Mouse (Mus musculus): Measurements from ENCODE around the gene Alg5. TPM values are rescaled to one million over a fixed set of nuclear protein-coding genes. Genes with fewer than 3 reads are reported as not detected.

The Alg5 gene
- total and polyA plus RNA-seq, 2 experiments from 2014 or later: 10.4 to 41.3 TPM

DNA sequence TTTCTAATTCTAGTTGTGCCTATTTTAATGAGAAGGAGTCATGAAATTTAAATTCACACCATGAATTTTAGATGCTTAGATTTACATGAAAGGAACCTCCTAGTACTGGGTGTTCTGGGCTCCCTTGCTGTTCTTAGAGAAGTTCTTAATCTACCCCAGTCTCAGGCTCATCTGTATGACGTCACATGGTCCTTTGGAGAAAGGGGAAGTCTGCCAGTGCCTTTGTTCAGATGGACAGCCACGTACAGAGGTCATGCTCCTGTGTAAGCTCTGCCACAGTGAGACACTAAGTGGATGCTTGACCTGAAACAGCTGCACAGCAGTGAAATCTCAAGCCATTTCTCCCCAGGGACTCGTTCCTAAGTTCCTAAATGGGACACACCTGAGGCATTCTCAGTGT is 16.4 kb upstream of the Alg5 start:
- no peak for DNase-seq (ENCODE audit: low spot score)
- Histone ChIP-seq H3K4me1 (ENCODE audit: control insufficient read depth, insufficient read depth) (peaks cover 4% of the 10 kb centered on the region; the same call in 1 of the 2 replicates), H3K4me3 (ENCODE audit: low read depth, low read length) (no peak overlapping the region), H3K27me3 (ENCODE audit: control insufficient read depth, insufficient read depth, low read length) (no peaks in the 10 kb centered on the region), H3K36me3 (replicated peaks; ENCODE audit: control insufficient read depth, insufficient read depth, low read length) (peaks cover 84% of the 10 kb centered on the region), H3K9ac (replicated peaks; ENCODE audit: low read depth, low read length) (no peak overlapping the region), H3K4me2 (ENCODE audit: low read depth, low read length) (no peak overlapping the region), H3K9me3 (replicated peaks; ENCODE audit: control insufficient read depth, low read length) (no peaks in the 10 kb centered on the region), H3K27ac (ENCODE audit: low read depth) (no peak overlapping the region)
- WGBS: 66% methylated on average over 3 of the region's 3 CpGs
- TF ChIP-seq EP300 (IDR thresholded peaks at IDR 0.05; ENCODE audit: low read depth) (no peak), CTCF (IDR thresholded peaks at IDR 0.05; ENCODE audit: low read depth) (no peak)
- ATAC-seq (ENCODE audit: insufficient read depth, low read depth): no peak

DNA sequence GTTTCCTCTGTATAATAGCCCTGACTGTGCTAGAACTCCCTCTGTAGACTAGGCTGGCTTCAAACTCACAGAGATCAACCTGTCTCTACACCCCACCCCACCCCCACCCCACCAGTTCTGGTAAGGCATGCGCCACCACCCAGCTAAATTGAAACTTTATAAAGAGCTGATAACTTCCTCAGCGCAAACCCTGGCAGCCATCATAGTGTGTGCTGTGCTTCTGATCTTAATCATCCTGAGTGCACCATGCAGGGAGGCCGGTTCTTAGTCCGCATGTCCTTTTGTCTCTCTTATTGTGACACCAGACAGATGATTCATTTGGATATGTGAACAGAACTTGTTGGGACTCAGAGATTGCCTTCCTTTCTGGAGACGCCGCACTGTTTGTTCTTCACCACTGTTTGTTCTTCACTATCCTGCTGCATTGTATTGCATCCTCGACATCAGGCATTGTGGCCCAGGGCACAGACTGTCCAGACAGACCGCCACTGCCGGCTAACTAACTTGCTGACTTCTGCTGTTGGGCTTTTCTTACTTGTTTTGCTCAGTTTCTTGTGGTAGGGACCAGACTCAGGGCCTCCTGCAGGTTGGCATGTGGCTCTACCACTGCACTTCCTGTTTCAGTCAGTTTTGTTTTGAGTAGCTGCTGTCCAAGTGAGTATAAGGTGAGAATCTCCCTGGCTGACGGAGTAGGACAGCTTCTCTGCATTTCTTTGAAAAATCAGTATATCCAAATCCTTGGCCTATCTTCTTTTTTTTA is 11.4 kb upstream of the Alg5 start:
- H3K36me3 ChIP-seq (replicated peaks; ENCODE audit: control insufficient read depth, insufficient read depth, low read length): peaks cover 74% of the 10 kb centered on the region
- no peak for DNase-seq (ENCODE audit: low spot score)
- 75% methylated on average over 10 of the region's 10 CpGs for WGBS
- TF ChIP-seq EP300 (IDR thresholded peaks at IDR 0.05; ENCODE audit: low read depth) (no peak), CTCF (IDR thresholded peaks at IDR 0.05; ENCODE audit: low read depth) (no peak)
- H3K4me2 ChIP-seq (ENCODE audit: low read depth, low read length): no peak overlapping the region
- H3K27me3 ChIP-seq (ENCODE audit: control insufficient read depth, insufficient read depth, low read length): no peaks in the 10 kb centered on the region
- no peak overlapping the region for H3K9ac ChIP-seq (replicated peaks; ENCODE audit: low read depth, low read length)
- no peaks in the 10 kb centered on the region for H3K9me3 ChIP-seq (replicated peaks; ENCODE audit: control insufficient read depth, low read length)
- no peak for ATAC-seq (ENCODE audit: insufficient read depth, low read depth)
- peaks cover 4% of the 10 kb centered on the region; the same call in 1 of the 2 replicates for H3K4me1 ChIP-seq (ENCODE audit: control insufficient read depth, insufficient read depth)
- H3K27ac ChIP-seq (ENCODE audit: low read depth): peak overlapping the region; percentile 43; the same call in 1 of the 2 replicates
- no peak overlapping the region for H3K4me3 ChIP-seq (ENCODE audit: low read depth, low read length)

DNA sequence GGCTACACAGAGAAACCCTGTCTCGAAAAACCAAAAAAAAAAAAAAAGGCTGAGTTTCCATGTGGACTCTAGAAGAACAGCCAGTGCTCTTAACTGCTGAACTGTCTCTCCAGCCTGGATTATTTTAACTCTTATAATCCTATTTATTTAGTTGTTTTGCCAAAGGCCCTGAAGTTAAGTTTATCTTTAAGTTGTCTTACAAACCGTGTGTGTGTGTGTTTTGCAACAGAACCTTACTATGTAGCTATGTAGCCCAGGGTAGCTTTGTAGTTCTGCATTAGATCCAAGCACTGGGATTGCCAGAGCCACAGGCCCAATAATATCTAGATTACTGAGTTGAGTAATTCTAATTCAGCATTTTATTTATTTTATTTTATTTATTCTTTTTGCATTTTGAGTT is 10.0 kb upstream of the Alg5 start:
- no peak overlapping the region for H3K9ac ChIP-seq (replicated peaks; ENCODE audit: low read depth, low read length)

DNA sequence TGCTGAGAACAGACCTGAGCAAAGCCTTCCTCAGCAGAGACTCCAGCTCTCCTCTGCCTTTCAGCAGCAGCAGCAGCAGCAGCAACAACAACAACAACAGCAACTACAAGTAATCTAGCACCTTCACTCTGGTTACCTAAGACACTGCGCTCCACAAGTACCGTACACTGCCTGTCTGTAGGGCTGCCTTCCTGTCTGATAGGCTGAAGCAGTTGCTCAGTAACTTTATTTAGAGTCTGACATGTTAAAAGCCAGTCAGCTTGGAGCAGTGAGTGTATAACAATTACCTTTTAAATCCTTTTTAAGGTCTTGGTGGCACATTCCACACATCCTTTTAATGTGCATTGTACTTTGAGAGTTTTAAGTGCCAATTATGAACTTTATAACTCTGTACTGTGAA is 7.8 kb upstream of the Alg5 start:
- Histone ChIP-seq H3K27ac (ENCODE audit: low read depth) (no peak overlapping the region), H3K36me3 (replicated peaks; ENCODE audit: control insufficient read depth, insufficient read depth, low read length) (peaks cover 80% of the 10 kb centered on the region), H3K4me2 (ENCODE audit: low read depth, low read length) (no peak overlapping the region), H3K27me3 (ENCODE audit: control insufficient read depth, insufficient read depth, low read length) (no peaks in the 10 kb centered on the region), H3K4me3 (ENCODE audit: low read depth, low read length) (no peak overlapping the region), H3K9ac (replicated peaks; ENCODE audit: low read depth, low read length) (no peak overlapping the region), H3K9me3 (replicated peaks; ENCODE audit: control insufficient read depth, low read length) (no peaks in the 10 kb centered on the region), H3K4me1 (ENCODE audit: control insufficient read depth, insufficient read depth) (peaks cover 3% of the 10 kb centered on the region; the same call in 1 of the 2 replicates)
- DNase-seq (ENCODE audit: low spot score) (no peak), ATAC-seq (ENCODE audit: insufficient read depth, low read depth) (no peak)
- WGBS: 84% methylated on average over 2 of the region's 2 CpGs
- no peak for TF ChIP-seq EP300 (IDR thresholded peaks at IDR 0.05; ENCODE audit: low read depth)
- no peak for TF ChIP-seq CTCF (IDR thresholded peaks at IDR 0.05; ENCODE audit: low read depth)

More for the DNA sequence above, 10.0 kb upstream of the Alg5 start:
- peaks cover 4% of the 10 kb centered on the region; the same call in 1 of the 2 replicates for H3K4me1 ChIP-seq (ENCODE audit: control insufficient read depth, insufficient read depth)
- no peak overlapping the region for H3K4me2 ChIP-seq (ENCODE audit: low read depth, low read length)
- no peak overlapping the region for H3K4me3 ChIP-seq (ENCODE audit: low read depth, low read length)
- no peak overlapping the region for H3K27ac ChIP-seq (ENCODE audit: low read depth)
- ATAC-seq (ENCODE audit: insufficient read depth, low read depth) (no peak), DNase-seq (ENCODE audit: low spot score) (no peak)
- no peaks in the 10 kb centered on the region for H3K27me3 ChIP-seq (ENCODE audit: control insufficient read depth, insufficient read depth, low read length)
- no peaks in the 10 kb centered on the region for H3K9me3 ChIP-seq (replicated peaks; ENCODE audit: control insufficient read depth, low read length)
- TF ChIP-seq CTCF (IDR thresholded peaks at IDR 0.05; ENCODE audit: low read depth): no peak
- TF ChIP-seq EP300 (IDR thresholded peaks at IDR 0.05; ENCODE audit: low read depth): no peak
- peaks cover 81% of the 10 kb centered on the region for H3K36me3 ChIP-seq (replicated peaks; ENCODE audit: control insufficient read depth, insufficient read depth, low read length)
- WGBS: 83% methylated on average over 2 of the region's 2 CpGs

DNA sequence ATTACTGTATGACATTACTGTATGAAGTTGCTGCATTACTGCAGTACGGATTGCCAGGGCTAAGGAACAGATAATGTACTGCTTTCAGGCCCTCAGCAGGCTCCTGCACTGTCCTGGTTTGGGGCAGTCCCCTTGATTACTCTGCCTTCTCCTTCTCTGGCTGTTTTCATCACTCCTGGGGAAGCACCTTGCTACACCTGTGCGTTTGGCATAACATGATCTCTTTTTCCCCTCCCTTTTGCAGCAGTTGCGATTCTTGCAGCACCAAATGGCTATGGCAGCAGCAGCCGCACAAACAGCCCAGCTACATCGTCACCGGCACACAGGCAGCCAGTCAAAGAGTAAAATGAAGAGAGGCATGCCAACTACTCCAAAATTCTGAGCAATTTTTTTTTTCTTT is 7.2 kb upstream of the Alg5 start:
- no peak overlapping the region for H3K27ac ChIP-seq (ENCODE audit: low read depth)
- H3K4me2 ChIP-seq (ENCODE audit: low read depth, low read length): no peak overlapping the region
- no peaks in the 10 kb centered on the region for H3K4me1 ChIP-seq (ENCODE audit: control insufficient read depth, insufficient read depth)
- DNase-seq (ENCODE audit: low spot score) (no peak), ATAC-seq (ENCODE audit: insufficient read depth, low read depth) (no peak)
- H3K36me3 ChIP-seq (replicated peaks; ENCODE audit: control insufficient read depth, insufficient read depth, low read length): peaks cover 80% of the 10 kb centered on the region
- H3K27me3 ChIP-seq (ENCODE audit: control insufficient read depth, insufficient read depth, low read length): no peaks in the 10 kb centered on the region
- no peak overlapping the region for H3K4me3 ChIP-seq (ENCODE audit: low read depth, low read length)
- 86% methylated on average over 6 of the region's 6 CpGs for WGBS
- H3K9me3 ChIP-seq (replicated peaks; ENCODE audit: control insufficient read depth, low read length): no peaks in the 10 kb centered on the region
- H3K9ac ChIP-seq (replicated peaks; ENCODE audit: low read depth, low read length): no peak overlapping the region
- TF ChIP-seq CTCF (IDR thresholded peaks at IDR 0.05; ENCODE audit: low read depth): no peak
- no peak for TF ChIP-seq EP300 (IDR thresholded peaks at IDR 0.05; ENCODE audit: low read depth)

Data from heart, postnatal 0 days (tissue).